Mouse (Mus musculus) spleen, postnatal 10 days (tissue): ENCODE results near the gene Bcas3.
A peak's percentile ranks its signal among the peaks of the same experiment; 100 is the strongest.

Experiments used
- DNase-seq, 2 experiments: peaks; one replicate each; pipeline ENCODE4 v3.0.0; 2021 to 2022; ENCODE audit warnings: low spot score in 2 of 2

The Bcas3 gene

GRCm38 (mm10) chr11:85830901-85831341 lies 478.0 kb downstream of the Bcas3 start:
- peak in 1 of 2 experiments; percentile 49 for DNase-seq

DNA sequence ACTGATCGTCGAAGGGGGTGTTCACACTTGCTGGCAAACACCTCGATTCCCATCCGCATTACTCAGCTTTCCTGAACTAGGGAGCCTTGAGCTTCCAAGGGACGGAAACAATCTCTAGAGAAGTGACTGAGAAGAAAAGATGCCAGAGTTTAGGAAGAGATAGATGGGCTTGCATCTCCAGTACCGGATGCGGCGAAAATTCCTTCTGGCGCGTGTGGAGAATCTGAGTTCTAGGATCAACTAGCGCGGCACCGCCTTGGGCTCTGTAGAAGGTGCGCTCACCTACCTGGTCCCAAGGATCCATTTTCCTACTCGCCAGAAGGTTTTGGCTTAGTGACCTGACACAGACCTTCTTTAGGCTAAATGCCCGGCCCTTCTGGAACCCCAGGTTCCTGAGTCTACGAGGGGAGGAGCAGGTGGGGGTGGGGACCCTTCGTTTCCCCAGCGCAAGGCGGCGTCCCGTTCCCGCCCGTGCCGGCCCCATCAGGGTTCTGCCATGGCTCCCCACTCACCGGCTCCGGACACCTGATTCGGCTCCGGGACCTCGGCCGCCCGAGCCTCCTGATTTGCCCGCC lies 478.8 kb downstream of the Bcas3 start:
- DNase-seq: no peak

DNA sequence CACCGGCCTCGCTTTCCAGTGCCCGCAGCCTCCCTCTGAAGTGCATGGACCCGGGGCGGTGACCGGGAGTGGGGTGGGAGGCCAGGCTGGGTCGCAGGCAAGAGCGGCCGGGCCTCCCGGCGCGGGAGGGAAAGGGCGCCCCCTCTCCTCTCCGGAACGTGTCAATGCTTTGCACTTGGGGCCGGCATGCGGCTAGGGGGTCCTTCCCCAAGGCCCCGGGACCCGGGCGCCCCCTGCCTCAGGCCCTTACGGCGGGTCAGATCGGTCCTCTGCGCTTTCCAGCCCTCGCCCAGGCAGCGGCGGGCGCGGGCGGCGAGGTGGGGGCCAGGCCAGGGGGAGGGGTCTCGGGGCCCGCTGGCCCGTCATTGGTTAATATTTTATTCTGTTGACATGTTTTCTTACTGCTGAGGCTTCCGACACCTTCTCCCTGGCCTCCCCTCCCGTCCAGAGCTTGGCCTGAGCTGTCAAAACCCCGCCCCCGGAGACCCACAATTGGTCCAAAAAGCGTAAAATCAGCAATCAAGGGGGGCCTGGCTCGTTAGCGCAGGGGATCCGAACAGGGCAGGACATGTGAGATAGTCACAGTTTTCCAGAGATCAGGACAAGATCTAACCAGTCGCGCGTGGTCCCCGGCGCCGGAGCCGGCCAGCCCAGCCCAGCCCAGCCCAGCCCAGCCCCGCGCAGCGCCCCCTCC lies 479.4 kb downstream of the Bcas3 start, which contains the start of gene Tbx2:
TSS of gene Tbx2 (plus strand) at position 321 of the 694 bp plus-strand sequence.
- peak in 1 of 2 experiments; percentile 41 for DNase-seq

GRCm38 (mm10) chr11:85833081-85833521 lies 480.1 kb downstream of the Bcas3 start:
- DNase-seq: peak in 1 of 2 experiments; percentile 33

- no peak for DNase-seq
These were observed 480.9 kb downstream of the Bcas3 start for GRCm38 (mm10) chr11:85833761-85834385.

- DNase-seq: no peak
These were observed 481.5 kb downstream of the Bcas3 start for GRCm38 (mm10) chr11:85834386-85834931.

GRCm38 (mm10) chr11:85835001-85835752 lies 482.2 kb downstream of the Bcas3 start:
- no peak for DNase-seq

DNA sequence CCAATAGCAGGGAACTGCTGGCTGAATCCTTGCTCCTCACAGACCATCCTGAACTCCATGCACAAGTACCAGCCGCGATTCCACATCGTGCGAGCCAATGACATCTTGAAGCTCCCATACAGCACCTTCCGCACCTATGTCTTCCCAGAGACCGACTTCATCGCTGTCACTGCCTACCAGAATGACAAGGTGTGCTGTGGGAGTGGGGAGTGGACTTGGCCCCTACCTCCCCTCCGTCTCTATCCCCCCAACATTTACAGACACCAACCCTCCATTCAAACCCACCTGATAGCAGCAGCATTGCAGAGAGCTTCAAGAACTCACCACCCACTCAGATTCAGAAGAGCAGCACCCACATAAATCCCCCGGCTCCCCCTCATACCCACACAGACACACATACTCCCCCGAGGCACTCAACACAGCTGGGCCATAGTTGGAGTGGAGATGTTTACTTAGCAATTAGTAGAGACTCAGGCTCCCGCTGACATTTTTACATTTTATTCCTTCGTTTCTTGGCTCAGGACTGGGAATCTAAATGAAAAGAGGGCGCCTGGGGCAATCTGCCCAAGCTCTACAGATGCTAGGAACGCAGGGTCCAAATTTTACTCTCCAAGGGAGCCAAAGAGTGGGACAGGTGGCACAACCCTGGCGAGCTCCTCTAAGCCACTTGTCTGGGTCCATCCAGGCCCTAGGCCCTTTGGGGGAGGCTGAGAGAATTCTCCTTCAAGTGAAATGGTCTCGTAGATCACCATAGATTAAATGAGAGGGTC lies 483.0 kb downstream of the Bcas3 start:
- no peak for DNase-seq

GRCm38 (mm10) chr11:85836523-85837290 lies 483.7 kb downstream of the Bcas3 start:
- DNase-seq: no peak

DNA sequence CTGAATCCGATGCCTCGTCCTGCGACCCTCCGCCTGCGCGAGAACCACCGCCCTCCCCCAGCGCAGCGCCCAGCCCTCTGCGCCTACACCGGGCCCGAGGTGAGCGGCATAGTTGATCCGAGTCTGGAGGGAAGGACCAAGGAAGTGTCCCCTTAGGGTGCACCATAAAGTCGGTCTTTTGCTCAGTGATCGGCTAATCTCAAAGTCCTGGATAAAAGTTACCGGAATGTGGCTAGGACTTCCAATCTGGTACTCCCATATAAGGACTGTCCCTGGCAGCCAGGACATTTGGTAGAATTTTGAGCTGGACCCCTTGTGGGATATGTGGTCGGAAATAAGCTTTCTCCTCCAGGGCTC lies 484.3 kb downstream of the Bcas3 start:
- DNase-seq: no peak

GRCm38 (mm10) chr11:85837648-85838423 lies 484.9 kb downstream of the Bcas3 start:
- DNase-seq: no peak

- peak in 1 of 2 experiments; percentile 6 for DNase-seq
These were observed 485.7 kb downstream of the Bcas3 start for GRCm38 (mm10) chr11:85838424-85839257.

- peak in 1 of 2 experiments; percentile 9 for DNase-seq
These were observed 486.5 kb downstream of the Bcas3 start for GRCm38 (mm10) chr11:85839258-85840030.

DNA sequence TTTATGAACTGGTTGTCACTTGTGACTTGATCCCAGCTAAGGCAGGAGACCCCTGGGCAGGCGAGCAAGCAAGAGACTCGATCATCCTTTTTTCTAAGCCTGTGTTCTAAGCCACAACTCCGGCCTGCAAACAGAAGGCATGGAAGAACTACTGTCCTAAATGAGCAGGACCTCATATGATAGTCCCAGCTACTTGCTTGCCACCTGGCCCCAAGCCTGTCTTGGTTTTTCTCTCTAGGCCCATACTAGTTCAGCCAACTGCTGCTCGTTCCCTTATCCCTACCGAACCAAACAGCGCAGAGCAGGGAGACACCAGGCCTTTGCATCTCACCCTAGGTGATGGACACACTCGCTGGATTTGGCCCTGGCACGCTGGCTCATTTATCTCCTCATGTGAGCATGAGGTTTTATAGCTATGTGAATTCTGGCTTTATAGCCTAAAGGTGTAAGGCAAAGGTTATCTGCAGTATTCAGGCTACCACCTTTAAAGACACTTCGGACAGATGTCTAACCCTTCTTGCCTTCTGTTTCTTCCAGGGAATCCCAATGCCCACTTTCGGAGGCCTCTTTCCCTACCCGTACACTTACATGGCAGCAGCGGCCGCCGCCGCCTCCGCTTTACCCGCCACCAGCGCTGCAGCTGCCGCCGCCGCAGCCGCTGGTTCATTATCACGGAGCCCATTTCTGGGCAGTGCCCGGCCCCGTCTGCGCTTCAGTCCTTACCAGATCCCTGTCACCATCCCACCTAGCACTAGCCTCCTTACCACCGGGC lies 487.2 kb downstream of the Bcas3 start:
- DNase-seq: peak; percentile 20 to 24

- DNase-seq: no peak
These were observed 487.8 kb downstream of the Bcas3 start for GRCm38 (mm10) chr11:85840803-85841145.

DNA sequence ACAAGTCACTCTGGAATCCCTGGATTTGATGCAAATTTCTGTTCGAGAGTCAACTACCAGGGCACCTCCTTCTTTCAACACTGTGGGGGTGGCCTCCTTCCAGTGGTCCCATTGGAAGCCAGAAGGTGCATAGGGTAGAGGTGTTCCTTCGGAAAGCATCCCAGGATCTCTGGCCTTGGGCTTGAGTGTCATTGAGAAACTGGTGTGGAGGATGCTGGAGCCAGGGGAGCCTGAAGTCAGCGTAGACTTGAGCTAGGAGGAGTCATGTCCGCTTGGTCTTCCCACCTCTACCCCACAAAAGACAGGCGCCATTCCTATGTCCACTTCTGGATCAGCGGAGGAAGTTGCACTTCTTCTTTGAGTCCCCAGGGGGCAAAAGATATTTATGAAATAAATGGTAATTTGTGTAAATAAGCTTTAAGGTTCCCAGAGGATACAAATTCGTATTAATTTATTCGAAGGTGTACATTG lies 488.3 kb downstream of the Bcas3 start:
- DNase-seq: peak in 1 of 2 experiments; percentile 8

DNA sequence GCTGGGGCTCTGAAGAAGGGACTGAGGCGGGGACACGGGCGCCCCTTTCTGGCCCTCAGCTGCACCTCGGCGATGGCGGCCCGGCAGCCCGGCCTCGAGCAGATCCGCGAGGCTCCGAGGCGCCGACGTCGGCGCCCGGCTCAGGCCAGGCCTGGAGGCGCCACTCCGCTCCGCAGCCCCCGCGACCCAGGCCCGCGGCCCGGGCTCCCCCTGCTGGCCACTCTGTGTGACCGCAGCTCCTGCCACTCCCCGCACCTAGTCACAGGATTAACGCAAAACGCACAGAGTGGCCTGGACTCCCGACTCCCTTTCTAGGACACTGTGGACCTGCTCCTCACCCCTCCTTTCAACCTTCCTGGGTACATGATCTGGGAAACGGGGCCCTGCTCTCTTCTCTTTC lies 489.0 kb downstream of the Bcas3 start:
- DNase-seq: peak; percentile 53 to 68
